Mouse (Mus musculus) brown adipose tissue, adult 24 weeks (tissue): Measurements from ENCODE around the gene Chd1. TPM values are rescaled to one million over a fixed set of nuclear protein-coding genes. Genes with fewer than 3 reads are reported as not detected.

Experiments
- H3K27ac ChIP-seq: fragments of 200-500 bp; replicated peaks from 2 replicates; pipeline ENCODE4 v1.5.1; 2012; ENCODE audit warnings: low read depth, mild to moderate bottlenecking, low read length
- H3K4me1 ChIP-seq: fragments of 200-500 bp; 2 replicates; pipeline ENCODE4 v1.6.1; 2012; ENCODE audit warnings: low read length, mixed read lengths; ENCODE audit not compliant: control insufficient read depth, insufficient read depth, insufficient read length
- H3K4me3 ChIP-seq: fragments of 200-500 bp; 2 replicates; pipeline ENCODE4 v1.5.1; 2012; ENCODE audit warnings: low read depth, mild to moderate bottlenecking, low read length, moderate library complexity; ENCODE audit not compliant: insufficient read depth
- polyA plus RNA-seq: library from polyadenylated mRNA; stranded (reverse); fragments of >200 nt; gene quantifications from 2 replicates; pipeline ENCODE4 v1.2.4, GENCODE M21; 2012; ENCODE audit not compliant: missing spikeins, insufficient read depth, insufficient read length

The Chd1 gene
- polyA plus RNA-seq, result 9.2 and 13.2 TPM in 2 replicates

DNA sequence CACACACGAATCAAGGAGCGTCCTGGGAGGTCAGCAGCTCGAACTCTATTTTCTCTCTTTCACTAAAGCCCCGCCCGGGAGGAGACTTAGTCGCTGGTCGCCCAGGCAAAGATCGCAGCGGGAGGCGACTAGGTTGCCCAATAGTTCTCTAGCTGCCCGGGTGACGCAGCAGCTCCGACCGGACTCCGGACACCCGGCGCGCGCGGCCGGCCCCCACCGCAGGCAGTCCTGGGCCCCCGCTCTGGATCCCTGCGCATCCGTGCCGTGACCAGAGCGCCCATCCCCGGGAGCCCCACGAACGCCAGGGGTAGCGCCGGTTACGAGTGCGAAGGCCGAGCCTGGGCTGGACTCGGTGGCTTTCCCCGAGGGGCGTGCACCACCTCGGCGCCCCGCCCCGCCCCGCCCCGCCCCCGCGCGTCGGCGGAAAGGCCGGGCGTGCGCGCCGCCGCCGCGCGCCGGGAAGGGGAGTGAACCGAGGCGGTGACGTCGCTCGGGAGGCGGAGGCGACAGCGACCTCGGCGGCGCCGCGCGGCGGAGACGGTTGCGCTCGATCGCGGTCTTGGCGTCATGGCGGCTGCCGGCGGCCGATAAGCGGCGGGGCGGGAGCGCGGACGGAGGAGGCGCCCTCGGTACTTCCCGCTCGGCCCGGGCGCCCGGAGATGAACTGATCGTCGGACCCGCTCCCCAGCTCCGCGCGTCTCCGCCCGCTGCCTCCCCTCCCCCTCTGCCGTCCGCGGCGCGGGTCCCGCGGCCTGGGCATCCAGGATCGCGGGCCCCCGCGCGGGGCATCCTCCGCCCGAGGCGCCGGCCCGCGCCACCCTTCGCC is at the start of gene Chd1:
Gene Chd1, plus strand, starts transcription at position 493 of the 826 bp plus-strand sequence.
- H3K4me1 ChIP-seq, result peaks cover 2% of the 10 kb centered on the region; the same call in 1 of the 2 replicates
- peak within 1 kb of the TSS; percentile 98 for H3K4me3 ChIP-seq
- H3K27ac ChIP-seq, result peak within 1 kb of the TSS; percentile 98

DNA sequence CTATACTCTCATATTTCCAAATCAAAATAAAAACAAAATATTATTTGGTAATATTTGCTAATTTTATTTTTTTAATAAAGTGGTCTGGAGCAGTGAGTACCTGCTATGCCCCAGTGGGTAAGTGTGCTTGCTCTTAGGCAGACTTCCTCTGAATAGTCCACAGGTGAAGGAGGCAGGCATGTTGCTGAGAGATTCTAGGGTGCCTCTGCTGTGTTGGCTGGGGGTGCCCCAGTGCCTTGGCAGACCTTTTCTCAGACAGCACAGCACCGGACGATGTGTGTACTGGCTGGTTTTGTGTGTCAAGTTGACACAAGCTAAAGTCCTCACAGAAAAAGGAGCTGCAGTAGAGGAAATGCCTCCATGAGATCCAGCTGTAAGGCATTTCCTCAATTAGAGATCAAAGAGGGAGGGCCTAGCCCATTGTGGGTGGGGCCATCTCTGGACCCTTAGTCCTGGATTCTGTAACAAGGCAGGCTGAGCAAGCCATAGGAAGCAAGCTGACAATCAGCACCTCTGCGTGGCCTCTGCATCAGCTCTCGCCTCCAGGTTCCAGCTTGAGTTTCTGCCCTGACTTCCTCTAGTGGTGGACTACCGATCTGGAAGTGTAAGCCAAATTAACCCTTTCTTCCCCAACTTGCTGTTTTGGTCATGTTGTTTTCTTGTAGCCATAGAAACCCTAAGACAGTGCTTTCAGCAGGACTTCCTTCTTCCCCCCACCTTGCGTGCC is 47.7 kb upstream of the Chd1 start:
- Histone ChIP-seq H3K4me3 (no peak overlapping the region), H3K27ac (no peak overlapping the region), H3K4me1 (no peaks in the 10 kb centered on the region)

DNA sequence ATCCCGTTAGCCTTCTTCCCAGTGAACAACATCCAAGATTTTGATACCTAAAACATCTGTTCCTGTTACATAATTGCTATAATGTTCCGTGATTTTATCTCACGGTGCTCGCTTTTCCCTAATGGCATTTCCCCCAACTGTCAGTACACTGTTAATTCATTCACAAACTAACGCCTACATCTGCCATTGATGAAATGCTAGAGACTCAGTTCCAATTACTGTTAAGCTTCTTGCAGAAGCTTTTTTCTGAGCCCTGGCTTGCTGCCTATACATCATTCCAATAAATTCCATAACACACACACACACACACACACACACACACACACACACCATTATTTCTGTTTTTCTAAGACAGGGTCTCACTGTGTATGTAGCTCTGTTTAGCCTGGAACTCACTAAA is 31.9 kb upstream of the Chd1 start:
- Histone ChIP-seq H3K27ac (no peak overlapping the region), H3K4me3 (no peak overlapping the region), H3K4me1 (no peaks in the 10 kb centered on the region)

DNA sequence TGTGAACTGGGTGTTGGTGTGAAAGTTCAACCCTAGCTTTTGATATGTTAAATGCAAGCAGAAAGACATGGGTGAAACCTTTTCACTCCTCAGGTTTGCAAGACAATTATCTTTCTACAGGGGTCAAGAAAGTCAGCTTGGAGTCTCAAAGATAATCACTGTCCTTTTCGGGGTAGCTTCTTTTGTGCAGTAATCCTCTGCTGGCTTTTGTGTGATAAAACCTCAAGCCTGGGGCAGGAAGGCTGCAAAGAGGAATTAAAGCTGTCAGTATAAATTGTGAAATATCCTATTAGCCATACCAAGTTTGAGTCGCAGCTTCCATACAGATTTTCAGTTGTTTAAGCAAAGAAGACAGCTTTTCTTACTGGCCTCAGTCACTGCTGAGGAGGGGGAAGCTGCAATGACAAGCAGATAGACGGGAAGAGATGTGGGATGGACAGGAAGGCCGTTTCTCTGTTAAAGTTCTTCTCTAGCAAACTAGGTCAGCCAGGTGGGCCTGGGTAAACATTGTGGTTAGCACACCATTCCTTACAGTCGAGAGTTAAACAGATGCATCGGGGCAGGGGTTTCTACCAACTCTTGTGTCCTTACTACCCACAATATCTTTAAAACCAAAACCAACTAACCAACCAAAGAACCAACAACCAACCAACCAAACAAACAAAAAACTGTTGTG is 26.7 kb upstream of the Chd1 start:
- Histone ChIP-seq H3K4me1 (no peaks in the 10 kb centered on the region), H3K27ac (no peak overlapping the region), H3K4me3 (no peak overlapping the region)

DNA sequence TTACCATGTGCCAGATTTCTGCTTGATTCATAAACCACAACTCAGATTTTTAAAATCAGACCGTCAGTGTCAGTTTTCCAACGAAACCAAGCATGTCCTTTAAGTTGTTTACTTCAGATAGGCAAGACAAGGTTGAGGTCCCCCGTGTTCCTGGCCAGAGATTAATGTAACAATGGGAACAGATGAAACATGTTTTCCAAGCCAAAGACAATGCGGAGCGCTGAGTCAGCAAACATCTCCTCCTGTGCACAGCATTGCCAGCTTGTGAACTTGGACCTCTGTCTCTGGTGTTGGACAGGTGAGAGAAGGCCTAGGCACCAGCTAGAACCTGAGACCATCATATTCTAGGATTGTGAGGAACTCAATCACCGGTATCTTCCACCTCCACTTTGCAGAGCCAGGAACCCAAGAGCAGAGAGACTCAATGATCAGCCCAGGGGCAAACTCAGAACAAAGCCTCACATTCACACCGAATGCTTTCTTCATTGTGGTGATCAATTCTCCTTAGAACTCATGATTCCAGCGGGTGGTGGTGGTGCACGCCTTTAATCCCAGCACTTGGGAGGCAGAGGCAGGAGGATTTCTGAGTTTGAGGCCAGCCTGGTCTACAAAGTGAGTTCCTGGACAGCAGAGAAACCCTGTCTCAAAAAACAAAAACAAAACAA is 24.7 kb upstream of the Chd1 start:
- Histone ChIP-seq H3K4me3 (no peak overlapping the region), H3K4me1 (no peaks in the 10 kb centered on the region), H3K27ac (no peak overlapping the region)

DNA sequence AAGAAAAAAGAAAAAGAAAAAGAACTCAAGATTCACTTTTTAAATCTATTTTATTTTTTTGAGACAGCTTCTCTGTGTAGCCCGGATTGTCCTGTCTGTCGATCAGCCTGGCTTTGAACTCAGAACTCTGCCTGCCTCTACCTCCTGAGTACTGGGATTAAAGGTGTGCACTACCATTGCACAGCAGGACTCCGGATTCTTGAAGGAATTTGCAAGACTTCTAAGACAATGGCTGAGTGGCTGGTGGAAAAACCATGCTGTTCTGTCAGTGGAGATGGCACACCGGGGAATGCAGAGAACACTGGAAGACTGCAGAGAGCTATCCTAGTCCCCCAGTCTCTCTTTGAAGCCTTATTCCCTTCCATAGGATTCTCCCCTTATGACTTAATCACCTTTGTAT is 24.1 kb upstream of the Chd1 start:
- Histone ChIP-seq H3K4me3 (no peak overlapping the region), H3K4me1 (no peaks in the 10 kb centered on the region), H3K27ac (no peak overlapping the region)

DNA sequence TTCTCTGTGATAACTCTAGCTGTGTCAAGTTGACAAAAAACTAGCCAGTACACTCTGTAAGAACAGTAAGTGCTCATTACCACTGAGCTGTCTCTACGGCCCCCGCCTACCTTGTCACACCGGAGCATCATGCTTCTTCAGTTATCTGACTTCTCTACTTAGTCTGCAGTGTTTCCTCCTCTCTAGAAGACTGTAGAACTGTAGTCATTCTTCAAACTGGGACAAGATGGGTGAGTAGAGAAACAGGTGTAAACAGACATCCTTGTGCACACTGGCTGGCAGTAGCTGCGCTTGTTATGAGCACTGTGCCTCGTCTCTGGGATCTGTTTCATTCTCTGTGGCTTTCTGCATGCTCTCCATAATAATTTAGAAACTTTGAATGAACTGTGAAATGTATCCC is 18.4 kb upstream of the Chd1 start:
- Histone ChIP-seq H3K4me1 (no peaks in the 10 kb centered on the region), H3K27ac (no peak overlapping the region), H3K4me3 (no peak overlapping the region)

DNA sequence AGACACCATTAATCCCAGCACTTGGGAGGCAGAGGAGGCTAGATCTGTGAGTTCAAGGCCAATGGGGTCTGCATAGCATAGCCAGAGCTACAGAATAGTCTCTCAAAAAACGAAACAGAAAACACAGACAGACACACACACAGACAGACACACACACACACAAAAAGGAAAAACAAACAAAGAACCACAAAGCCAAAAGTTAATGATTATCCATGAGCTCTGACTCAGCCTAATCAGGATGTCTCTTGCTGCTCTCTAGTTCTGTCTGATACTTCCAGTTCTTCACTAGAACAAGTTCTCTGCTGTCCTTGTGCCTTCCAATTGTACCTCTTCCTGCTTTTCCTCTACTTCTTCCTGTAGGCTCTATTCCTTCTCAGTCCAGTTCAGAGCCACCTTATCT is 14.5 kb upstream of the Chd1 start:
- Histone ChIP-seq H3K27ac (no peak overlapping the region), H3K4me3 (no peak overlapping the region), H3K4me1 (no peaks in the 10 kb centered on the region)

DNA sequence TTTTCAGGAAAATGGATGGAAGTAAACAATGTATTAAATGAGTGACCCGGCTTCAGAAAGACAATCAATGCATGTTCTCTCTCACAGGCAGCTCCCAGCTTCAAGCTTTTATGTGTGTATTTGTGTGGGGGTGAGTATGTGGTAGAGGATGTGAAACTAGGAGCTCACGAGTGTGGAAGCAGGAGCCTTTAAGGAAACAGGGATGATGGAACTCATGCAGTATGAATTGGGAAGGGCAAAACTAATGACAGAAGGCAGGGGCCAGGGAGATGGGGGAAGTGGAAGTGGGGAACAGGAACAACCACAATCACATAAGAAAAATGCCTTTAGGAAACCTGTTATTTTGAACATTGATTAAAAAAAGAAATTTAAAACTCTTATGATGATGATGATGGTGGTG is 9.2 kb upstream of the Chd1 start:
- Histone ChIP-seq H3K4me3 (no peak overlapping the region), H3K27ac (no peak overlapping the region), H3K4me1 (no peaks in the 10 kb centered on the region)

DNA sequence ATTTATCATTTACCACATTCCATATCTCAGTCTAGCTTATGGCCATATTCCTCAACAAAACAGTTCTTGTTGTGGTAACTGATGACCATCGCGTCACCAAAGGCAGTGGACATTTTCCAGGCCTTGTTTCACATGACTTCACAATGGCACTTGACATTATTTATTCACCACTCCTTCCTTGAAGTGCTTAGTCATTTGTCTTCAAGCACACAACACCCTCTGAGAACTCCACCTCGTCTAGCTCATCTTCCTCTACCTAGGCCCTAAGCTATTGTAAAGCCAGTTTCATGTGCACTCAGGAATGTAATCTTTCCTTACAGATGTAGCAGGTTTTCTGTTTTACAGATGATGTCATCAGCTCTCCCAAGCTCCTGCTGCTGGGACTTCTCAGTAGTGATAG is 5.8 kb upstream of the Chd1 start:
- Histone ChIP-seq H3K4me1 (0 out of 2 replicates have a peak, but pooled peaks cover 2% of the 10 kb centered on the region), H3K27ac (no peak overlapping the region), H3K4me3 (no peak overlapping the region)

DNA sequence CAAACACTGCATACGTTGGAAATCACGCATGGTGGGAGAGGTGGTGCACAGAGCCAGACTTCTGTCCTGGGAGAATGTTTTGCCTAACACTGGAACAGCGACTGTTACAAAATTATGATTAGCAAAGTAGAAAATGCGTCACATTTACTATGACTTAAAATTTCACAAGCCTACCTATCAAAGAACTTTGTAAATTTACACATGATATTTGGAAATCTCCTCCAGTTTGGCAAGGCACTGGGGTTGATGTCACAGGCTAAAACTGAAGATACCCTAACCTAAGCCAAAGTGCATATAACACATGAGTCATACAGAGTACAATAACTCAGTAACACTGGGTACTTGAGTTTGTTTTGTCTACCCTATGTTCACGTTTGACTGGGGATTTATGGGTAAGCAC is 3.3 kb upstream of the Chd1 start:
- Histone ChIP-seq H3K27ac (no peak overlapping the region), H3K4me1 (0 out of 2 replicates have a peak, but pooled peaks cover 2% of the 10 kb centered on the region), H3K4me3 (no peak overlapping the region)

DNA sequence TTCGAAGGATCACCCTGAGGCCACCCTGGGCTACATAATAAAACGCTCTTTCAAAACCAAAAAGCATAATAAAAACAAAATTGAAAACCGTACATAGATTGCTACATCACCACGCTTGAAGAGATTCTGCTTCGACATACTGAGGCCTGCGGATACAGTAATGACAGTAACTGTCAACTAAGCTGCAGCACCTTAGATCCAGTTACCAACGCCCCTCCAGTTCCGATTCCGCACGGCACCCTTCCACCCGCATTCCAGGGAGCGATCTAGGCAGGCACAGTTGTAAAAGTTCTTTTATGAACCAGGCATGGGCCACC is 651 bp upstream of the Chd1 start:
- Histone ChIP-seq H3K27ac (peak overlapping the region; percentile 98), H3K4me3 (peak overlapping the region; percentile 98), H3K4me1 (peaks cover 2% of the 10 kb centered on the region; the same call in 1 of the 2 replicates)

DNA sequence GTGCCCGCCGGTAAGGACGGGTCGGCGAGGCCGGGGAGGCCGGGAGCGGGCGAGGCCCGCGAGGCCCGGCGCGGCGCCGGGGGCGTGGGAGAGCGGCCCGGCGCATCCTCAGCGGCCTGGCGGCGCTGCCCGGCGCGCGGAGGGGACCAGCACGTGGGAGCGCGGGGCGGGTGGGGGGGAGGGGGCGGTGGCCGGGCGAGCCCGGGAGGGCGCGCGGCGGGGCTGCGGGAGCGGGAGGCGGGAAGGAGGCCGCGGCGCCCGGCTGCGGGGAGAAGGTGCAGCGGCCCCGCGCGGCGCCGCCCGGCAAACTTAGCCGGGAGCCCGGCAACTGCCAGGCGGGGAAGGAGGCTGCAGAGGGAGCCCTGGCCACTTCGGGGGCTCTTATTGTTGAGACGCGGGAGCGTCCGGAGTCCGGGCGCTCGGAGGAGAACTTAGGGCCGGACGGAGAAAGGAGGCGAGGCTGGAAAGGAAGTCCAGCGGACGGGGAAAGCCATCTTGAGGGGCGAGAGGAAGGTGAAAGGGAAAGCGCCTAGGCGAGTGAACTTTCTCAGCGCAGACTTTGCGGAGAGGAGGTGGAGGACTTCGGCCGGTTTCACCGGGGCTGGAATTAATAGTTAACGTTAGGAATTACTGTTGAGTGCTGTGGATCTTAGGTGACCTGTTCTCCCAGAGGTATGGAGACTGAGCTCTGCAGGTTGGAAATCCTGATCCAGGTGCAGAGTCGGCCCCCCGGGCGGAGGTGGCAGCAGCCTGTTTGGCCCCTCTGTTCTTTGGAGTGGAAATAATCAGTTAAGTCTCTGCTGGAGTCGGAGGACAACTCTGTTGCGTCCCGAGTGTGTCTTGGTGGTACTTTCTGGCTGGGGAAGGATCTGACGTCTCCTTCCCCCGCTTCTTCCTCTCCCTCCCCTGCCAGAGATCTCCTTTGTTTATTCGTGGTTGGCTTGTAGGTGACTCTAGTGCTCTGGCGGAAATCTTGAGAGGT is 827 bp downstream of the Chd1 start:
- H3K27ac ChIP-seq, result peak overlapping the region; percentile 97
- H3K4me3 ChIP-seq, result peak overlapping the region; percentile 98
- H3K4me1 ChIP-seq, result peaks cover 2% of the 10 kb centered on the region; the same call in 1 of the 2 replicates

DNA sequence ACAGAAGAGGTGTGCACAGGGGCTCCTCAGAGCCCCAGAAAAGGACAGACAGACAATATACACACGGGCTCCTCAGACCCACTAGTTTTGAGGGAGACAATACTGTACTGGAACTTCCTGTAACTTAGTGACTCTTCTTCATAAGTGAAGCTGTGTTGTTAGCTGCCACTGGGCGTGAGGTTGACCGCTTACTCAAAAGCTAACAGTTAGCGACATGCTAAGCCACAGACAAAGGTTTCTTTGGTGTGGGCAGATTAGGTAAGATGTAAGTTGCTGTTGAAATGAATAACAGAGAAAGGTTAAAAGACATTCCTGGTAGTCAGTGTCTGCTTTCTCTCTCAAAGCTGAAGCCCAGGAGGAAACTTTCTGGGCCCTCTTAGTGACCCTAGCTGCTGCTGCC is 9.7 kb downstream of the Chd1 start:
- Histone ChIP-seq H3K27ac (no peak overlapping the region), H3K4me3 (no peak overlapping the region), H3K4me1 (no peaks in the 10 kb centered on the region)
